Comparison of ENCODE assay signal across 14 mouse cellular contexts in the genomic region with DNA sequence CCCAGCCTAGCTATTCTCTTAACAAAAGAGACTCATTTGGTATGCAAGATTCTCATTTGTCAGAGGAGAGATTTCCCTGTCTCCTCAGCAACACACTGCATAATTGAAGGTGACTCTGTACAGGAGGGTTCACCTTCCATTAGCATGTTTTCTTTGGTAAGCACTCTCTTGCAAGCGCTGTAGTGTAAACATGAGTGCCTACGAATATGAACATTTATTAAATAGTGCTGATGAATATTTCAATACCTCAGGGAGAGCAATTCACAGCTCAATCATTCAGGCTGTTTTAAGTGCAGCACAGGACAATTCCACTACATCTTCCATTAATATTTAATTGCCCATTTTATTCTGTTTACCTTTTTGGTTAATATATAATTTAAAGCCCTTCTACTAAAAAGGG.
A peak's percentile ranks its signal among the peaks of the same experiment; 100 is the strongest.
DNase-seq lines count a peak whose midpoint lies in the region; ATAC-seq and TF ChIP-seq lines count a peak whose summit lies in the region.
"Had no signal": no experiment of that assay in that cellular context is flagged by ENCODE, and none has a peak within 500 bp of the region (broad histone marks: within the 10 kb centered on the region; RNA-seq: fewer than 3 reads in every experiment).

No protein-coding gene starts in this region.

- no peaks in the 10 kb centered on the region for H3K9me3 ChIP-seq in hindbrain, embryonic 11.5 days (ENCODE audit: control insufficient read depth, low read length)
- no peaks in the 10 kb centered on the region for H3K9me3 ChIP-seq in hindbrain, embryonic 10.5 days
- no peaks in the 10 kb centered on the region for H3K9me3 ChIP-seq in forebrain, embryonic 14.5 days (replicated peaks; ENCODE audit: control insufficient read depth, low read length)
- no peaks in the 10 kb centered on the region for H3K9me3 ChIP-seq in hindbrain, postnatal 0 days (ENCODE audit: low read length)
- H3K9me3 ChIP-seq in neural tube, embryonic 13.5 days: no peaks in the 10 kb centered on the region
- no peaks in the 10 kb centered on the region for H3K9me3 ChIP-seq in heart, embryonic 12.5 days (replicated peaks)

- DNase-seq in hindbrain, embryonic 11.5 days (ENCODE audit: low spot score): no peak
- no peak for DNase-seq in hindbrain, embryonic 10.5 days (ENCODE audit: low spot score)
- peak; percentile 42 for DNase-seq in forebrain, embryonic 14.5 days (ENCODE audit: low spot score)
- peak; percentile 3 for DNase-seq in hindbrain, postnatal 0 days (ENCODE audit: low spot score)
- DNase-seq in left cerebral cortex, adult 11 months (ENCODE audit: low spot score): no peak
- DNase-seq in thymus, postnatal 10 days (ENCODE audit: low spot score in 2 of 2): no peak
- DNase-seq: cerebellum, adult 11 months; cerebellum, postnatal 36 days; gastrocnemius, adult 2 months; right cerebral cortex, postnatal 25 days had no signal

- no peak overlapping the region for H3K4me3 ChIP-seq in hindbrain, embryonic 11.5 days (ENCODE audit: low read depth, low read length)
- H3K4me3 ChIP-seq in hindbrain, embryonic 10.5 days: no peak overlapping the region
- no peak overlapping the region for H3K4me3 ChIP-seq in forebrain, embryonic 14.5 days (ENCODE audit: low read depth, low read length)
- H3K4me3 ChIP-seq in hindbrain, postnatal 0 days (ENCODE audit: low read length): no peak overlapping the region
- no peak overlapping the region for H3K4me3 ChIP-seq in neural tube, embryonic 13.5 days
- H3K4me3 ChIP-seq in heart, embryonic 12.5 days: no peak overlapping the region
- H3K4me3 ChIP-seq: gastrocnemius, adult 2 months; left cerebral cortex, adult 2 months had no signal

- H3K4me1 ChIP-seq in hindbrain, embryonic 11.5 days (replicated peaks; ENCODE audit: control insufficient read depth, insufficient read depth, low read length): no peaks in the 10 kb centered on the region
- H3K4me1 ChIP-seq in hindbrain, embryonic 10.5 days (replicated peaks): no peaks in the 10 kb centered on the region
- peaks cover 3% of the 10 kb centered on the region; the same call in 1 of the 2 replicates for H3K4me1 ChIP-seq in forebrain, embryonic 14.5 days (ENCODE audit: control insufficient read depth, insufficient read depth, low read length)
- no peaks in the 10 kb centered on the region for H3K4me1 ChIP-seq in hindbrain, postnatal 0 days (ENCODE audit: insufficient read depth, low read length)
- H3K4me1 ChIP-seq in neural tube, embryonic 13.5 days (replicated peaks): peaks cover 6% of the 10 kb centered on the region; the same call in 1 of the 2 replicates
- no peaks in the 10 kb centered on the region for H3K4me1 ChIP-seq in heart, embryonic 12.5 days (replicated peaks)

- no peak overlapping the region for H3K27ac ChIP-seq in hindbrain, embryonic 11.5 days (ENCODE audit: low read depth, low read length)
- H3K27ac ChIP-seq in hindbrain, embryonic 10.5 days: no peak overlapping the region
- no peak overlapping the region for H3K27ac ChIP-seq in forebrain, embryonic 14.5 days (ENCODE audit: low read depth, low read length)
- no peak overlapping the region for H3K27ac ChIP-seq in hindbrain, postnatal 0 days
- no peak overlapping the region for H3K27ac ChIP-seq in neural tube, embryonic 13.5 days (replicated peaks)
- H3K27ac ChIP-seq in heart, embryonic 12.5 days (ENCODE audit: poor library complexity, severe bottlenecking): no peak overlapping the region
- H3K27ac ChIP-seq: gastrocnemius, adult 2 months; left cerebral cortex, adult 2 months; liver, embryonic 14.5 days had no signal

- TF ChIP-seq CTCF in hindbrain, postnatal 0 days (IDR thresholded peaks at IDR 0.05; ENCODE audit: low read depth): no peak

- H3K9ac ChIP-seq in hindbrain, embryonic 11.5 days (ENCODE audit: low read depth, low read length): no peak overlapping the region
- no peak overlapping the region for H3K9ac ChIP-seq in forebrain, embryonic 14.5 days (ENCODE audit: low read length)
- no peak overlapping the region for H3K9ac ChIP-seq in hindbrain, postnatal 0 days (replicated peaks; ENCODE audit: low read length)
- H3K9ac ChIP-seq in neural tube, embryonic 13.5 days: no peak overlapping the region
- no peak overlapping the region for H3K9ac ChIP-seq in heart, embryonic 12.5 days
- H3K9ac ChIP-seq: liver, embryonic 14.5 days had no signal

- H3K36me3 ChIP-seq in hindbrain, embryonic 11.5 days (ENCODE audit: control insufficient read depth, insufficient read depth, low read length): no peaks in the 10 kb centered on the region
- no peaks in the 10 kb centered on the region for H3K36me3 ChIP-seq in hindbrain, embryonic 10.5 days
- H3K36me3 ChIP-seq in forebrain, embryonic 14.5 days (ENCODE audit: control insufficient read depth, insufficient read depth, low read length): no peaks in the 10 kb centered on the region
- H3K36me3 ChIP-seq in hindbrain, postnatal 0 days (ENCODE audit: insufficient read depth, low read length): no peaks in the 10 kb centered on the region
- no peaks in the 10 kb centered on the region for H3K36me3 ChIP-seq in neural tube, embryonic 13.5 days
- H3K36me3 ChIP-seq in heart, embryonic 12.5 days: no peaks in the 10 kb centered on the region

- H3K4me2 ChIP-seq in hindbrain, embryonic 11.5 days (replicated peaks; ENCODE audit: low read depth, low read length): no peak overlapping the region
- no peak overlapping the region for H3K4me2 ChIP-seq in forebrain, embryonic 14.5 days (ENCODE audit: low read length)
- H3K4me2 ChIP-seq in hindbrain, postnatal 0 days (ENCODE audit: low read depth, low read length): no peak overlapping the region
- H3K4me2 ChIP-seq in neural tube, embryonic 13.5 days: no peak overlapping the region
- no peak overlapping the region for H3K4me2 ChIP-seq in heart, embryonic 12.5 days

- no peaks in the 10 kb centered on the region for H3K27me3 ChIP-seq in hindbrain, embryonic 11.5 days (ENCODE audit: control insufficient read depth, insufficient read depth, low read length)
- no peaks in the 10 kb centered on the region for H3K27me3 ChIP-seq in hindbrain, embryonic 10.5 days (ENCODE audit: insufficient read depth, poor library complexity, severe bottlenecking)
- H3K27me3 ChIP-seq in forebrain, embryonic 14.5 days (replicated peaks; ENCODE audit: control insufficient read depth, insufficient read depth, low read length): no peaks in the 10 kb centered on the region
- no peaks in the 10 kb centered on the region for H3K27me3 ChIP-seq in hindbrain, postnatal 0 days (ENCODE audit: insufficient read depth, low read length)
- H3K27me3 ChIP-seq in neural tube, embryonic 13.5 days: no peaks in the 10 kb centered on the region
- H3K27me3 ChIP-seq in heart, embryonic 12.5 days (replicated peaks): no peaks in the 10 kb centered on the region

- ATAC-seq in hindbrain, embryonic 11.5 days (ENCODE audit: low FRiP score): peak; percentile 53; the same call in 1 of the 2 replicates
- ATAC-seq in forebrain, embryonic 14.5 days: peak; percentile 77
- no peak for ATAC-seq in hindbrain, postnatal 0 days
- ATAC-seq in neural tube, embryonic 13.5 days (ENCODE audit: low read depth): peak; percentile 94
- no peak for ATAC-seq in heart, embryonic 12.5 days (ENCODE audit: insufficient number of reproducible peaks, low FRiP score)

- WGBS in hindbrain, embryonic 11.5 days: 52% methylated on average over 2 of the region's 2 CpGs
- WGBS in hindbrain, embryonic 10.5 days: 79% methylated on average over 2 of the region's 2 CpGs
- WGBS in forebrain, embryonic 14.5 days: 51% methylated on average over 2 of the region's 2 CpGs
- WGBS in hindbrain, postnatal 0 days: 33% methylated on average over 2 of the region's 2 CpGs
- 34% methylated on average over 2 of the region's 2 CpGs for WGBS in neural tube, embryonic 13.5 days
- 76% methylated on average over 2 of the region's 2 CpGs for WGBS in heart, embryonic 12.5 days

Comparison
In these comparisons a context has a peak if more than half of its experiments do, and no peak if none do; other contexts are left out.
1. ATAC-seq: peak in hindbrain, embryonic 11.5 days (single experiment), forebrain, embryonic 14.5 days (single experiment) and neural tube, embryonic 13.5 days (single experiment); none in hindbrain, postnatal 0 days (single experiment) and heart, embryonic 12.5 days (single experiment).
2. DNase-seq: peak in forebrain, embryonic 14.5 days (single experiment) and hindbrain, postnatal 0 days (single experiment); none in hindbrain, embryonic 11.5 days (single experiment), hindbrain, embryonic 10.5 days (single experiment), left cerebral cortex, adult 11 months (single experiment) and thymus, postnatal 10 days (0 of 2).